ENCODE assay signal across 8 mouse cellular contexts in the genomic region with DNA sequence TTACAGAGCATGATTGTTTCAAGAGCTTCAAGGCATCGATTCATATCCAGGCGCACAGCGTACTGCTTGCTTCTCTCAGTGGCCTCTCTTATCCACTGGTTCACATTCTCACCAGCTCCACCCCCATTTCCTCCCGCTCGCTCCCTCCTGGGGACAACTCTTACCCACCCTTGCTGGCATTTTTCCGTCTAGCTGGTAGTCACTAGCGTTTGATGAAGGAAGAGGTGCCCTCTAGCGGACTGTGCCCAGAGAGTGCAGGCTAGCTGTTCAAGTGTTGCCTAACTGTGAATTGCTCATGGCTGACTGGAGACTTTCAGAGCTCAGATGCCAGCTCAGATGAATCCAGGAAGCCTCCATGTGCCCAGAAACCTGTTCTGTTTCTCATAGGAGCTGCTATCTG.
A peak's percentile ranks its signal among the peaks of the same experiment; 100 is the strongest.
DNase-seq lines count a peak whose midpoint lies in the region; ATAC-seq and TF ChIP-seq lines count a peak whose summit lies in the region.

No protein-coding gene starts in this region.

- H3K9me3 ChIP-seq in forebrain, embryonic 11.5 days (ENCODE audit: control insufficient read depth, low read length), result peaks cover under 1% of the 10 kb centered on the region; the same call in 1 of the 2 replicates
- H3K9me3 ChIP-seq in heart, embryonic 16.5 days (replicated peaks; ENCODE audit: control insufficient read depth, low read length), result peaks cover 5% of the 10 kb centered on the region
- peaks cover 2% of the 10 kb centered on the region; the same call in 1 of the 2 replicates for H3K9me3 ChIP-seq in liver, embryonic 16.5 days (replicated peaks; ENCODE audit: control insufficient read depth, low read length)
- no peaks in the 10 kb centered on the region for H3K9me3 ChIP-seq in neural tube, embryonic 14.5 days (ENCODE audit: control insufficient read depth, low read length)

- no peak overlapping the region for H3K9ac ChIP-seq in forebrain, embryonic 11.5 days (ENCODE audit: low read length)
- H3K9ac ChIP-seq in heart, embryonic 16.5 days (ENCODE audit: low read length), result no peak overlapping the region
- no peak overlapping the region for H3K9ac ChIP-seq in liver, embryonic 16.5 days (ENCODE audit: low read depth, low read length)
- H3K9ac ChIP-seq in neural tube, embryonic 14.5 days (replicated peaks; ENCODE audit: low read depth, low read length), result no peak overlapping the region

- peak; percentile 51 for ATAC-seq in CD4-positive, CD25-positive, alpha-beta regulatory T cell, adult 4 months
- peak; percentile 70 for ATAC-seq in forebrain, embryonic 11.5 days (replicated peaks; ENCODE audit: low FRiP score)
- peak; percentile 60; the same call in 1 of the 2 replicates for ATAC-seq in heart, embryonic 16.5 days (replicated peaks; ENCODE audit: extremely low read depth, insufficient read depth, low FRiP score)
- ATAC-seq in liver, embryonic 16.5 days (ENCODE audit: low read depth), result peak; percentile 78
- ATAC-seq in neural tube, embryonic 14.5 days (ENCODE audit: low read depth), result peak; percentile 88

- H3K4me2 ChIP-seq in forebrain, embryonic 11.5 days (ENCODE audit: low read depth, low read length, severe bottlenecking), result 0 out of 2 replicates have a peak overlapping the region, but pooled peaks have one; percentile 5
- peak overlapping the region; percentile 49 for H3K4me2 ChIP-seq in heart, embryonic 16.5 days (ENCODE audit: low read depth, low read length)
- no peak overlapping the region for H3K4me2 ChIP-seq in liver, embryonic 16.5 days (ENCODE audit: low read depth, low read length)
- H3K4me2 ChIP-seq in neural tube, embryonic 14.5 days (ENCODE audit: low read depth, low read length), result peak overlapping the region; percentile 18; the same call in 1 of the 2 replicates

- peak; percentile 84 for DNase-seq in brain, embryonic 18.5 days (ENCODE audit: low read depth, low spot score)
- DNase-seq in forebrain, embryonic 11.5 days (ENCODE audit: low spot score), result peak; percentile 87
- peak; percentile 69 to 78 for DNase-seq in kidney, postnatal 36 days
- peak; percentile 83 for DNase-seq in thymus, adult 2 months

- H3K4me1 ChIP-seq in forebrain, embryonic 11.5 days (replicated peaks; ENCODE audit: control insufficient read depth, insufficient read depth, low read length), result no peaks in the 10 kb centered on the region
- peaks cover 5% of the 10 kb centered on the region for H3K4me1 ChIP-seq in heart, embryonic 16.5 days (ENCODE audit: control insufficient read depth, insufficient read depth, low read length)
- peaks cover 10% of the 10 kb centered on the region for H3K4me1 ChIP-seq in liver, embryonic 16.5 days (ENCODE audit: control insufficient read depth, low read depth, low read length)
- peaks cover 19% of the 10 kb centered on the region; the same call in 1 of the 2 replicates for H3K4me1 ChIP-seq in neural tube, embryonic 14.5 days (ENCODE audit: control insufficient read depth, insufficient read depth, low read length)
- H3K4me1 ChIP-seq in thymus, adult 2 months (replicated peaks; ENCODE audit: control insufficient read depth, insufficient read depth, low read length), result peaks cover 19% of the 10 kb centered on the region

- 11% methylated on average over 8 of the region's 8 CpGs for WGBS in forebrain, embryonic 11.5 days
- WGBS in heart, embryonic 16.5 days, result 3% methylated on average over 8 of the region's 8 CpGs
- WGBS in liver, embryonic 16.5 days (ENCODE audit: insufficient replicate concordance), result 2% methylated on average over 8 of the region's 8 CpGs
- 3% methylated on average over 8 of the region's 8 CpGs for WGBS in neural tube, embryonic 14.5 days
- WGBS in thymus, adult 2 months, result 2% methylated on average over 8 of the region's 8 CpGs

- TF ChIP-seq POLR2A in thymus, adult 2 months (IDR thresholded peaks at IDR 0.05; ENCODE audit: control insufficient read depth, extremely low read depth, insufficient read depth, low read length, poor library complexity), result no peak

- no peaks in the 10 kb centered on the region for H3K36me3 ChIP-seq in forebrain, embryonic 11.5 days (ENCODE audit: control insufficient read depth, insufficient read depth, low read length)
- H3K36me3 ChIP-seq in heart, embryonic 16.5 days (ENCODE audit: control insufficient read depth, insufficient read depth), result no peaks in the 10 kb centered on the region
- no peaks in the 10 kb centered on the region for H3K36me3 ChIP-seq in liver, embryonic 16.5 days (ENCODE audit: control insufficient read depth, insufficient read depth)
- H3K36me3 ChIP-seq in neural tube, embryonic 14.5 days (ENCODE audit: control insufficient read depth, insufficient read depth, low read length), result no peaks in the 10 kb centered on the region
- H3K36me3 ChIP-seq in thymus, adult 2 months (ENCODE audit: control insufficient read depth, insufficient read depth, low read length), result no peaks in the 10 kb centered on the region

- H3K27ac ChIP-seq in forebrain, embryonic 11.5 days (ENCODE audit: low read depth, low read length), result no peak overlapping the region
- no peak overlapping the region for H3K27ac ChIP-seq in heart, embryonic 16.5 days (ENCODE audit: low read length)
- no peak overlapping the region for H3K27ac ChIP-seq in liver, embryonic 16.5 days (ENCODE audit: low read length)
- peak overlapping the region; percentile 69 for H3K27ac ChIP-seq in neural tube, embryonic 14.5 days (ENCODE audit: low read depth, low read length)
- H3K27ac ChIP-seq in thymus, adult 2 months (ENCODE audit: control insufficient read depth, insufficient read depth, low read length), result no peak overlapping the region

- peak; percentile 71; the same call in 1 of the 2 replicates for TF ChIP-seq CTCF in thymus, adult 2 months (IDR thresholded peaks at IDR 0.05; ENCODE audit: borderline replicate concordance, control insufficient read depth, extremely low read depth, insufficient read depth, low read length, poor library complexity)

- no peaks in the 10 kb centered on the region for H3K27me3 ChIP-seq in forebrain, embryonic 11.5 days (ENCODE audit: control insufficient read depth, insufficient read depth, low read length)
- H3K27me3 ChIP-seq in heart, embryonic 16.5 days (ENCODE audit: control insufficient read depth, insufficient read depth, low read length), result peaks cover 5% of the 10 kb centered on the region; the same call in 1 of the 2 replicates
- H3K27me3 ChIP-seq in liver, embryonic 16.5 days (ENCODE audit: control insufficient read depth, insufficient read depth, low read depth, low read length), result no peaks in the 10 kb centered on the region
- no peaks in the 10 kb centered on the region for H3K27me3 ChIP-seq in neural tube, embryonic 14.5 days (ENCODE audit: control insufficient read depth, insufficient read depth, low read length)
- H3K27me3 ChIP-seq in thymus, adult 2 months (ENCODE audit: control insufficient read depth, insufficient read depth, low read length), result no peaks in the 10 kb centered on the region

- H3K4me3 ChIP-seq in forebrain, embryonic 11.5 days (ENCODE audit: low read depth, low read length), result no peak overlapping the region
- no peak overlapping the region for H3K4me3 ChIP-seq in heart, embryonic 16.5 days (ENCODE audit: low read length)
- no peak overlapping the region for H3K4me3 ChIP-seq in liver, embryonic 16.5 days (ENCODE audit: low read depth, low read length)
- no peak overlapping the region for H3K4me3 ChIP-seq in neural tube, embryonic 14.5 days (ENCODE audit: low read depth, low read length)
- H3K4me3 ChIP-seq in thymus, adult 2 months (ENCODE audit: control insufficient read depth, insufficient read depth, low read length), result no peak overlapping the region
